Comparison of ENCODE assay signal across 11 mouse cellular contexts in the genomic region with DNA sequence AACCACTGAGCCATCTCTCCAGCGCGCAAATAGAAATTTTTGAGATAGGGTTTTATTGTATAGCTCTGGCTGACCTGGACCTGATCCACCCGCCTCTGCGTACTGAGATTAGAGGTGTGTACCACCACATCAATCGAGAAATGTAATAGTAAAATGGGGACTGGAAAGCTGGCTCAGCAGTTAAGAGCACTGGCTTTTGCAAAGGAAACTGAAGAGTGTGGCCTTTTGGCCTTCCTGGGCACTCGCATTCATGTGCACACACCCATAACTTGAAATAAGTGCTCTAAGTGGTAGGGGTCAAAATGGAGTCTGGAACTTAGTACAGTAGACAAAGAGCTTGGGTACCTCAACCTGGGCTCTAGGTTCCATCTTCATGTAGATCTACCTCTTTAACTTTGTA. TPM values are rescaled to one million over a fixed set of nuclear protein-coding genes. Genes with fewer than 3 reads are reported as not detected.
DNase-seq lines count a peak whose midpoint lies in the region; ATAC-seq lines count a peak whose summit lies in the region.
"Had no signal": no experiment of that assay in that cellular context is flagged by ENCODE, and none has a peak within 500 bp of the region (broad histone marks: within the 10 kb centered on the region; RNA-seq: fewer than 3 reads in every experiment).

No protein-coding gene starts in this region.

- 0 out of 2 replicates have a peak overlapping the region, but pooled peaks have one; percentile 15 for H3K4me3 ChIP-seq in heart, embryonic 10.5 days
- H3K4me3 ChIP-seq in megakaryocyte, embryonic 14.5 days (replicated peaks), result peak overlapping the region; percentile 38
- H3K4me3 ChIP-seq in intestine, embryonic 14.5 days (ENCODE audit: low read depth, low read length), result no peak overlapping the region

- peaks cover 47% of the 10 kb centered on the region for H3K36me3 ChIP-seq in heart, embryonic 10.5 days
- peaks cover 56% of the 10 kb centered on the region for H3K36me3 ChIP-seq in megakaryocyte, embryonic 14.5 days (replicated peaks; ENCODE audit: low read length)
- peaks cover 38% of the 10 kb centered on the region for H3K36me3 ChIP-seq in intestine, embryonic 14.5 days (ENCODE audit: control insufficient read depth, insufficient read depth, low read length)

- H3K4me1 ChIP-seq in heart, embryonic 10.5 days, result peaks cover 24% of the 10 kb centered on the region; the same call in 1 of the 2 replicates
- peaks cover 55% of the 10 kb centered on the region for H3K4me1 ChIP-seq in megakaryocyte, embryonic 14.5 days
- peaks cover 18% of the 10 kb centered on the region for H3K4me1 ChIP-seq in intestine, embryonic 14.5 days (replicated peaks; ENCODE audit: control insufficient read depth, insufficient read depth, low read length)

- DNase-seq in heart, embryonic 10.5 days (ENCODE audit: low spot score), result no peak
- DNase-seq in heart, adult 18-20 months, result no peak
- no peak for DNase-seq in intestine, embryonic 14.5 days (ENCODE audit: low spot score)
- DNase-seq in naive thymus-derived CD4-positive, alpha-beta T cell, adult 2 months (ENCODE audit: low read depth), result peak; percentile 39
- DNase-seq in spleen, adult 18-20 months, result no peak
- DNase-seq in spleen, postnatal 14 days (ENCODE audit: low spot score in 2 of 2), result no peak
- DNase-seq: cerebellum, adult 11 months had no signal

- no peak for ATAC-seq in megakaryocyte, adult 5-6 weeks (ENCODE audit: poor library complexity, severe bottlenecking)
- ATAC-seq in intestine, embryonic 14.5 days (replicated peaks; ENCODE audit: low FRiP score, low TSS enrichment, low read depth), result no peak

- no peaks in the 10 kb centered on the region for H3K27me3 ChIP-seq in heart, embryonic 10.5 days (ENCODE audit: insufficient read depth, poor library complexity, severe bottlenecking)
- no peaks in the 10 kb centered on the region for H3K27me3 ChIP-seq in megakaryocyte, embryonic 14.5 days (replicated peaks)
- no peaks in the 10 kb centered on the region for H3K27me3 ChIP-seq in intestine, embryonic 14.5 days (replicated peaks; ENCODE audit: control insufficient read depth, insufficient read depth, low read length)

- H3K9me3 ChIP-seq in heart, embryonic 10.5 days, result no peaks in the 10 kb centered on the region
- H3K9me3 ChIP-seq in megakaryocyte, embryonic 14.5 days, result no peaks in the 10 kb centered on the region
- H3K9me3 ChIP-seq in intestine, embryonic 14.5 days (ENCODE audit: control insufficient read depth, low read length), result no peaks in the 10 kb centered on the region

- H3K27ac ChIP-seq in heart, embryonic 10.5 days, result no peak overlapping the region
- H3K27ac ChIP-seq in intestine, embryonic 14.5 days (ENCODE audit: low read depth), result no peak overlapping the region

- WGBS in heart, embryonic 10.5 days, result 88% methylated on average over 6 of the region's 6 CpGs
- WGBS in intestine, embryonic 14.5 days, result 90% methylated on average over 6 of the region's 6 CpGs

- peak overlapping the region; percentile 88 for H3K4me2 ChIP-seq in intestine, embryonic 14.5 days (ENCODE audit: low read length)

- no peak overlapping the region for H3K9ac ChIP-seq in intestine, embryonic 14.5 days (ENCODE audit: low read length)

RNA-seq across cellular contexts. Expression of gene Catsper2, which starts 2.8 kb away (rescaled TPM):
- polyA plus RNA-seq in heart, embryonic 10.5 days (2016; fragmentation: Nextera tagmentation; extraction: Ambion mirVana), result 2.8 and 3.1 TPM in 2 replicates
- 1 to 10 TPM; 3.1 to 4.4 TPM for total RNA-seq in heart, adult 18-20 months (2021)
- 0.10 TPM in 1 of 2 replicates, not detected in the other for polyA plus RNA-seq in megakaryocyte, embryonic 14.5 days (2012; ENCODE audit: insufficient read depth, low replicate concordance)
- 0.98 and 2.1 TPM in 2 replicates for total RNA-seq in megakaryocyte, adult 5-6 weeks (2015)
- 0.89 and 1.4 TPM in 2 replicates for total RNA-seq in megakaryocyte, adult 5-6 weeks (2017)
- 2.1 and 2.2 TPM in 2 replicates for polyA plus RNA-seq in intestine, embryonic 14.5 days (2014; fragmentation: Nextera tagmentation; extraction: Ambion mirVana)

RNA-seq across cellular contexts. Expression of gene Pdia3, which starts 2.8 kb away (rescaled TPM):
- 736 and 829 TPM in 2 replicates for polyA plus RNA-seq in heart, embryonic 10.5 days (2016; fragmentation: Nextera tagmentation; extraction: Ambion mirVana)
- total RNA-seq in heart, adult 18-20 months (2021), result 100 to 1,000 TPM; 113 to 144 TPM
- polyA plus RNA-seq in megakaryocyte, embryonic 14.5 days (2012; ENCODE audit: insufficient read depth, low replicate concordance), result 332 and 1,563 TPM in 2 replicates
- total RNA-seq in megakaryocyte, adult 5-6 weeks (2015), result 273 and 278 TPM in 2 replicates
- total RNA-seq in megakaryocyte, adult 5-6 weeks (2017), result 222 and 236 TPM in 2 replicates
- 540 and 546 TPM in 2 replicates for polyA plus RNA-seq in intestine, embryonic 14.5 days (2014; fragmentation: Nextera tagmentation; extraction: Ambion mirVana)

RNA-seq across cellular contexts. Expression of gene Ell3, which starts 27.7 kb away (rescaled TPM):
- 2.0 and 3.5 TPM in 2 replicates for polyA plus RNA-seq in heart, embryonic 10.5 days (2016; fragmentation: Nextera tagmentation; extraction: Ambion mirVana)
- under 1 TPM in 1 of 2 experiments, not detected in 1; 0.57 TPM for total RNA-seq in heart, adult 18-20 months (2021)
- polyA plus RNA-seq in megakaryocyte, embryonic 14.5 days (2012; ENCODE audit: insufficient read depth, low replicate concordance), result not detected in 2 replicates
- total RNA-seq in megakaryocyte, adult 5-6 weeks (2015), result not detected in 2 replicates
- total RNA-seq in megakaryocyte, adult 5-6 weeks (2017), result not detected in 2 replicates
- 12.4 and 14.8 TPM in 2 replicates for polyA plus RNA-seq in intestine, embryonic 14.5 days (2014; fragmentation: Nextera tagmentation; extraction: Ambion mirVana)
- total RNA-seq: left cerebral cortex, postnatal 10 days had no signal

RNA-seq across cellular contexts. Expression of gene Strc, which starts 29.4 kb away (rescaled TPM):
- polyA plus RNA-seq in heart, embryonic 10.5 days (2016; fragmentation: Nextera tagmentation; extraction: Ambion mirVana), result not detected in 2 replicates
- total RNA-seq in heart, adult 18-20 months (2021), result not detected
- polyA plus RNA-seq in megakaryocyte, embryonic 14.5 days (2012; ENCODE audit: insufficient read depth, low replicate concordance), result not detected in 2 replicates
- not detected in 2 replicates for total RNA-seq in megakaryocyte, adult 5-6 weeks (2015)
- total RNA-seq in megakaryocyte, adult 5-6 weeks (2017), result not detected in 2 replicates
- polyA plus RNA-seq in intestine, embryonic 14.5 days (2014; fragmentation: Nextera tagmentation; extraction: Ambion mirVana), result not detected in 2 replicates
- total RNA-seq: left cerebral cortex, postnatal 10 days had no signal
- polyA plus RNA-seq: kidney, embryonic 14.5 days had no signal

RNA-seq across cellular contexts. Expression of gene Serf2, which starts 32.6 kb away (rescaled TPM):
- polyA plus RNA-seq in heart, embryonic 10.5 days (2016; fragmentation: Nextera tagmentation; extraction: Ambion mirVana), result 503 and 534 TPM in 2 replicates
- 100 to 1,000 TPM; 366 to 459 TPM for total RNA-seq in heart, adult 18-20 months (2021)
- polyA plus RNA-seq in megakaryocyte, embryonic 14.5 days (2012; ENCODE audit: insufficient read depth, low replicate concordance), result 78.6 and 558 TPM in 2 replicates
- 390 and 393 TPM in 2 replicates for total RNA-seq in megakaryocyte, adult 5-6 weeks (2015)
- 216 and 267 TPM in 2 replicates for total RNA-seq in megakaryocyte, adult 5-6 weeks (2017)
- polyA plus RNA-seq in intestine, embryonic 14.5 days (2014; fragmentation: Nextera tagmentation; extraction: Ambion mirVana), result 513 and 576 TPM in 2 replicates
